Mouse (Mus musculus) kidney, embryonic 14.5 days (tissue): Measurements from ENCODE around the gene Rhoh. TPM values are rescaled to one million over a fixed set of nuclear protein-coding genes. Genes with fewer than 3 reads are reported as not detected.

ENCODE experiments used
- ATAC-seq: fragments of 200-750 bp; cut with Nextera tagmentation; 2 replicates; pipeline ENCODE4 v1.8.0; 2017; ENCODE audit warnings: moderate number of reproducible peaks, mild to moderate bottlenecking, moderate TSS enrichment, moderate library complexity; ENCODE audit not compliant: low FRiP score, low TSS enrichment
- H3K27ac ChIP-seq: fragments of 300-500 bp; sonication (generic); 2 replicates; pipeline ENCODE4 v1.5.1; 2014; ENCODE audit warnings: low read depth, mild to moderate bottlenecking, low read length, moderate library complexity, mixed read lengths
- H3K27me3 ChIP-seq: fragments of 300-500 bp; sonication (generic); 2 replicates; pipeline ENCODE4 v1.6.1; 2014; ENCODE audit warnings: mild to moderate bottlenecking, low read length; ENCODE audit not compliant: control insufficient read depth, insufficient read depth
- H3K36me3 ChIP-seq: fragments of 300-500 bp; sonication (generic); 2 replicates; pipeline ENCODE4 v1.6.1; 2014; ENCODE audit warnings: low read length, mixed read lengths; ENCODE audit not compliant: control insufficient read depth, insufficient read depth
- H3K4me1 ChIP-seq: fragments of 300-500 bp; sonication (generic); 2 replicates; pipeline ENCODE4 v1.6.1; 2014; ENCODE audit warnings: low read length, mixed read lengths; ENCODE audit not compliant: control insufficient read depth, insufficient read depth
- H3K4me2 ChIP-seq: fragments of 300-500 bp; sonication (generic); replicated peaks from 2 replicates; pipeline ENCODE4 v1.6.1; 2014; ENCODE audit warnings: low read depth, mild to moderate bottlenecking, low read length
- H3K4me3 ChIP-seq: fragments of 300-500 bp; sonication (generic); 2 replicates; pipeline ENCODE4 v1.5.1; 2014; ENCODE audit warnings: mild to moderate bottlenecking, low read length
- H3K9ac ChIP-seq: fragments of 300-500 bp; sonication (generic); 2 replicates; pipeline ENCODE4 v1.6.1; 2014; ENCODE audit warnings: low read depth, mild to moderate bottlenecking, low read length, moderate library complexity
- H3K9me3 ChIP-seq: fragments of 300-500 bp; sonication (generic); 2 replicates; pipeline ENCODE4 v1.6.1; 2016; ENCODE audit warnings: low read length; ENCODE audit not compliant: control insufficient read depth
- WGBS: fragments of 180-500 bp; shearing (Covaris S2); extraction: QIAGEN DNeasy Blood & Tissue Kit; methylation state at CpG from one replicate; pipeline ENCODE4 v1.1.7; 2014; 5-methylcytosine and 5-hydroxymethylcytosine counted together
- polyA plus RNA-seq: library from polyadenylated mRNA; unstranded; fragments of >200 nt; fragmentation: Nextera tagmentation; extraction: Ambion mirVana; gene quantifications from 2 replicates; pipeline ENCODE4 v1.2.1, GENCODE M21; 2014

Rhoh gene
- polyA plus RNA-seq, result 0.17 and 0.57 TPM in 2 replicates

DNA sequence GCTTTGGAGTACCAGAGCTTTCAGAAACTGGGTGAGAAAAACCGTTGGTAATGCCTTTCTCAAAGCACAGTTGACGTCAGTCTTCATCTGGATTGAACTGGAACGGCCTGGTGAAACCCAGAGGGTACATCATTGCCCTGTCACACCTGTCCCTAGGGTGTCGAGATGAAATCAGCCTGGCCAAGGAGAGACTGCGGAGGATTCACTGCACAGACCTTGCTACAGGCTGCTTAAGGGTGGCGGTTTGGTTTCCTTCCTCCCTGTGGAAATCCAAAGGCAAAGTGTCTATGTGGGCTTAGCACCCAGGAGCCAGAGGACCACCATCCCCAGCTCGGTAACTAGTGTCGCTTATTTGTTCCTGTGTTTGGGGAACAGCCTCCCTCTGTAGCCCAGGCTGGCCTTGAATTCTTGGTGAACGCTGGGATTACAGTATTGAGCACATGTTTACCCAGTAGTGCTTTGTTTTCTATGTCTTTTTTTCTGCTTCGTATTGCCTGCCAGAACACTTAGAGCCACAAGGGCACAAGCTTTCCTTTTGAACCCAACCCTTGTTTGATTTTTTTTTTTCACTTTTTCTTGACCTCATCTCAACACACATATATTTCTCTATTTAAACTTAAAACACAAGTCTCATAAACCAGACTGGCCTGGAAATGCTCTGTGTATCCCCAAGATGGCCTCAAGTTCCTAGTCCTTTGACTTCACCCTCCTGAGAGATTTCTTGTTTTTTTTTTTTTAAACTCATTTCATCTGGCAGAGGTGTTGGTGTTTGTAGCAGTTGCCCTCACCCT is at the start of gene Rhoh:
Rhoh (plus strand) TSS at position 60 of the 791 bp plus-strand sequence.
- no peak for ATAC-seq
- no peaks in the 10 kb centered on the region for H3K27me3 ChIP-seq
- no peak within 1 kb of the TSS for H3K4me3 ChIP-seq
- no peak within 1 kb of the TSS for H3K4me2 ChIP-seq
- no peak within 1 kb of the TSS for H3K27ac ChIP-seq
- peaks cover 10% of the 10 kb centered on the region; the same call in 1 of the 2 replicates for H3K4me1 ChIP-seq
- H3K9ac ChIP-seq, result no peak within 1 kb of the TSS
- H3K9me3 ChIP-seq, result no peaks in the 10 kb centered on the region
- no peaks in the 10 kb centered on the region for H3K36me3 ChIP-seq
- 84% methylated on average over 10 of the region's 10 CpGs for WGBS

DNA sequence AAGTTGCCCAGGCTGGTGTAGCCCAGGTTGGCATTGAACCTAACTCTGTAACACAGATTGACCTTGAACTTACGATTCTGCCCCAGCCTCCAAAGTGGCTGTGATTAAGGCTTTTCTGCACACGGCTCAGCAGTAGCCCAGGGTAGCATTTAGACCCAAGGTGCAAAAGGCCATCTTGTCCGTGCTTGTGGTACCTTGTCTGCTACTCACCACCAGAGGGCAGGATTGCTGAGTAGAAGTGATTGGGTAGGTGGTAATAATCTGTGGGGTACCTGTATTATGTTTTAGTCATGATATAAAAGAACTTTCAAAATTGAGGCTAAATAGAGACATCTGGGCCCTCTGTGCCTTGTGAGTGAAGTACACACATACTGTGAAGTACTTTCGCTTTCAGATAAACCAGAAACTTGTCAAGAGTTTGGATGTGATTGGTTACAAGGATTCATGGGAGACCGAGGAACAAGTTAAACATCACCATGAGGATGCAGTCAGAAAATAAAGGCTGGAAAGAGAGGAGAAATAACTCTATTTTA is 37.3 kb upstream of the Rhoh start:
- H3K27me3 ChIP-seq, result no peaks in the 10 kb centered on the region
- peaks cover 57% of the 10 kb centered on the region for H3K36me3 ChIP-seq
- 69% methylated on average over 5 of the region's 5 CpGs for WGBS
- no peak overlapping the region for H3K4me2 ChIP-seq
- no peaks in the 10 kb centered on the region for H3K9me3 ChIP-seq
- no peaks in the 10 kb centered on the region for H3K4me1 ChIP-seq
- no peak overlapping the region for H3K4me3 ChIP-seq
- H3K27ac ChIP-seq, result no peak overlapping the region
- no peak for ATAC-seq
- no peak overlapping the region for H3K9ac ChIP-seq

DNA sequence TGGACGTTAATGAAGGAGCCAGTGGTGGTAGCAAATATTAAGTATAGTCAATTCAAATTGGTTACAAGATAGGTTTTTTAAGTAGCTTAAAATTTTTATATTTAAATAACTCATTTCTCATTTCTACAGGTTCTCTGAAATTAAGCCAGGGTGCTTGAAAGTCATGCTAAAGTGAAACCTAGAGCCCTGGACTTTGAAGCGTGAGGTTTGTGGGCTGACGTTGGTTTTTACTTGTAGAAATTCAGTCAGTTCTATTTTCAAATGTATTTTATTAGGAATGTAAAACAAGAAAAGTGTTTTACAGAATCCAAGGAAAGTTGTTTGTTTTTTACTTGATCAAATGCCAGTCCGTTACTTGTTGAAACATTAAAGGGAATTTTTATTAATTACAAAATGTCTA is 34.5 kb upstream of the Rhoh start:
- Histone ChIP-seq H3K9ac (no peak overlapping the region), H3K4me2 (no peak overlapping the region), H3K27me3 (no peaks in the 10 kb centered on the region), H3K27ac (no peak overlapping the region), H3K4me3 (no peak overlapping the region), H3K4me1 (no peaks in the 10 kb centered on the region), H3K36me3 (peaks cover 43% of the 10 kb centered on the region), H3K9me3 (no peaks in the 10 kb centered on the region)
- WGBS, result 94% methylated on average over 4 of the region's 4 CpGs
- no peak for ATAC-seq

DNA sequence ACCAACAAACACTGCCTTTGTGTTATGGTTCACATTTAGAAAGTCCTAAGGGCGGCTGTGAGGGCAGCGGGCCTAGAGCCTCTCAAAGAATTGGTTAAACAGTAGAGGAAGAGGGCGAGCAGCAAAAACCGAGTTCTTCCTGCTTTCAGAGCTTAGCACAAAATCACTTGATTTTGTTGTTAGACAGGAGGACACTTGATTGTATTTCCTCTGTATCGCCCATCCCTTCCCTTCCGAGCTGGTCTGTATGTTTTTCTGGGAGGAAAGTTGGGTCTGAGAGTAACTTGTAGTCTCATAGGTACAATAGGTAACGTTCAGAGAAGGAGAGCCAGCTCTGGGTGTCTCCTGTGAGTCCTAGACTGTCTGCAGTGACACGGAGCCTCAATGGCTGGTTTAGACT is 33.9 kb upstream of the Rhoh start:
- Histone ChIP-seq H3K9ac (no peak overlapping the region), H3K4me2 (no peak overlapping the region), H3K9me3 (no peaks in the 10 kb centered on the region), H3K4me1 (no peaks in the 10 kb centered on the region), H3K27ac (no peak overlapping the region), H3K4me3 (no peak overlapping the region), H3K36me3 (peaks cover 38% of the 10 kb centered on the region), H3K27me3 (no peaks in the 10 kb centered on the region)
- no peak for ATAC-seq
- 91% methylated on average over 8 of the region's 8 CpGs for WGBS

- Histone ChIP-seq H3K27me3 (no peaks in the 10 kb centered on the region), H3K36me3 (peaks cover 29% of the 10 kb centered on the region), H3K9me3 (no peaks in the 10 kb centered on the region), H3K4me3 (no peak overlapping the region), H3K9ac (no peak overlapping the region), H3K4me1 (no peaks in the 10 kb centered on the region), H3K4me2 (no peak overlapping the region), H3K27ac (no peak overlapping the region)
- 95% methylated on average over 5 of the region's 5 CpGs for WGBS
- ATAC-seq, result no peak
These were observed 32.8 kb upstream of the Rhoh start for GRCm38 (mm10) chr5:65828261-65828660.

GRCm38 (mm10) chr5:65829059-65829458 is 32.0 kb upstream of the Rhoh start:
- Histone ChIP-seq H3K27ac (no peak overlapping the region), H3K4me2 (no peak overlapping the region), H3K9me3 (no peaks in the 10 kb centered on the region), H3K4me3 (no peak overlapping the region), H3K9ac (no peak overlapping the region), H3K4me1 (no peaks in the 10 kb centered on the region), H3K27me3 (no peaks in the 10 kb centered on the region), H3K36me3 (peaks cover 29% of the 10 kb centered on the region)
- WGBS, result 68% methylated on average over 2 of the region's 2 CpGs
- no peak for ATAC-seq

GRCm38 (mm10) chr5:65831917-65832618 is 28.9 kb upstream of the Rhoh start:
- 90% methylated on average over 11 of the region's 11 CpGs for WGBS
- H3K4me1 ChIP-seq, result no peaks in the 10 kb centered on the region
- no peak for ATAC-seq

DNA sequence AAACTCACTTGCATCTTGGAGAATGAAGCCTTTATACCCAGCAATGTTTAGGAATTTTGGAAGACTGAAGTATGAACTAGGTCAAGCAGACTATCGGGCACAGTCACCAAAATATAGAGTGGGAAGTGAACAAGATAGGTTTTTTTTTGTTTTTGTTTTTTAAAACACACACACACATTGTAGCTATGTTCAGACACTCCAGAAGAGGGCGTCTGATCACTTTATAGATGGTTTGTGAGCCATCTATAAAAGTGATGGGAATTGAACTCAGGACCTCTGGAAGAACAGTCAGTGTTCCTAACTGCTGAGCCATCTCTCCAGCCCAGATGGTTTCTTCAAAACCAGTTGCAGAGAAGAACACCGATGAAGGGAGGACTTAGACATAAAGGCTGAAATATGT is 27.9 kb upstream of the Rhoh start:
- Histone ChIP-seq H3K9ac (no peak overlapping the region), H3K27ac (no peak overlapping the region), H3K4me2 (no peak overlapping the region), H3K36me3 (peaks cover 6% of the 10 kb centered on the region; the same call in 1 of the 2 replicates), H3K4me3 (no peak overlapping the region), H3K4me1 (no peaks in the 10 kb centered on the region), H3K9me3 (no peaks in the 10 kb centered on the region), H3K27me3 (no peaks in the 10 kb centered on the region)
- WGBS, result 82% methylated on average over 3 of the region's 3 CpGs
- no peak for ATAC-seq

More at GRCm38 (mm10) chr5:65831917-65832618, 28.9 kb upstream of the Rhoh start:
- Histone ChIP-seq H3K36me3 (peaks cover 9% of the 10 kb centered on the region; the same call in 1 of the 2 replicates), H3K9ac (no peak overlapping the region), H3K9me3 (no peaks in the 10 kb centered on the region), H3K4me2 (no peak overlapping the region), H3K27ac (no peak overlapping the region), H3K27me3 (no peaks in the 10 kb centered on the region), H3K4me3 (no peak overlapping the region)
